Mouse (Mus musculus) heart, embryonic 14.5 days (tissue): ENCODE data around the gene Fancg. TPM values are rescaled to one million over a fixed set of nuclear protein-coding genes. Genes with fewer than 3 reads are reported as not detected.
A peak's percentile ranks its signal among the peaks of the same experiment; 100 is the strongest.

Experiments used
- ATAC-seq: fragments of 200-750 bp; cut with Nextera tagmentation; 2 replicates; pipeline ENCODE4 v1.8.0; 2017; ENCODE audit warnings: low read depth, moderate TSS enrichment; ENCODE audit not compliant: insufficient number of reproducible peaks, insufficient read depth, low FRiP score
- H3K27ac ChIP-seq, 2 experiments: fragments of 200-500 bp in 1 of 2; fragments of 300-500 bp in 1 of 2; sonication (generic) in 1 of 2; replicated peaks in 1 of 2; 2 replicates each; pipeline ENCODE4 v1.5.1; 2012 to 2014; ENCODE audit warnings: low read depth in 2 of 2, low read length in 2 of 2, control low read depth in 1 of 2, mild to moderate bottlenecking in 1 of 2, mixed read lengths in 1 of 2; ENCODE audit not compliant: control insufficient read depth in 1 of 2, insufficient read depth in 1 of 2
- H3K27me3 ChIP-seq: fragments of 300-500 bp; sonication (generic); 2 replicates; pipeline ENCODE4 v1.6.1; 2014; ENCODE audit warnings: mild to moderate bottlenecking, low read length, control low read depth; ENCODE audit not compliant: control insufficient read depth, insufficient read depth
- H3K36me3 ChIP-seq: fragments of 300-500 bp; sonication (generic); 2 replicates; pipeline ENCODE4 v1.6.1; 2014; ENCODE audit warnings: mild to moderate bottlenecking, control low read depth, low read length, mixed read lengths; ENCODE audit not compliant: control insufficient read depth, insufficient read depth
- H3K4me1 ChIP-seq, 2 experiments: fragments of 200-500 bp in 1 of 2; fragments of 300-500 bp in 1 of 2; sonication (generic) in 1 of 2; 2 replicates each; pipeline ENCODE4 v1.6.1; 2012 to 2014; ENCODE audit warnings: low read length in 2 of 2, control low read depth in 1 of 2, mixed read lengths in 1 of 2; ENCODE audit not compliant: control insufficient read depth in 2 of 2, insufficient read depth in 2 of 2
- H3K4me2 ChIP-seq: fragments of 300-500 bp; sonication (generic); 2 replicates; pipeline ENCODE4 v1.6.1; 2014; ENCODE audit warnings: mild to moderate bottlenecking, low read length
- H3K4me3 ChIP-seq, 2 experiments: fragments of 200-500 bp in 1 of 2; fragments of 300-500 bp in 1 of 2; sonication (generic) in 1 of 2; 2 replicates each; pipeline ENCODE4 v1.5.1; 2012 to 2014; ENCODE audit warnings: low read length in 2 of 2, mild to moderate bottlenecking in 2 of 2, control low read depth in 1 of 2, low read depth in 1 of 2, moderate library complexity in 1 of 2; ENCODE audit not compliant: control insufficient read depth in 1 of 2, insufficient read depth in 1 of 2
- H3K9ac ChIP-seq: fragments of 300-500 bp; sonication (generic); 2 replicates; pipeline ENCODE4 v1.6.1; 2014; ENCODE audit warnings: mild to moderate bottlenecking, low read length
- H3K9me3 ChIP-seq: fragments of 300-500 bp; sonication (generic); 2 replicates; pipeline ENCODE4 v1.6.1; 2016; ENCODE audit warnings: low read length, control low read depth; ENCODE audit not compliant: control insufficient read depth
- WGBS: fragments of 180-500 bp; shearing (Covaris S2); extraction: QIAGEN DNeasy Blood & Tissue Kit; methylation state at CpG from one replicate; pipeline ENCODE4 v1.1.7; 2014; 5-methylcytosine and 5-hydroxymethylcytosine counted together
- polyA plus RNA-seq: library from polyadenylated mRNA; unstranded; fragments of >200 nt; fragmentation: Nextera tagmentation; extraction: Ambion mirVana; gene quantifications from 2 replicates; pipeline ENCODE4 v1.2.1, GENCODE M21; 2014

Gene Fancg
- polyA plus RNA-seq, 1 experiment from 2014 or later, result 11.7 TPM

DNA sequence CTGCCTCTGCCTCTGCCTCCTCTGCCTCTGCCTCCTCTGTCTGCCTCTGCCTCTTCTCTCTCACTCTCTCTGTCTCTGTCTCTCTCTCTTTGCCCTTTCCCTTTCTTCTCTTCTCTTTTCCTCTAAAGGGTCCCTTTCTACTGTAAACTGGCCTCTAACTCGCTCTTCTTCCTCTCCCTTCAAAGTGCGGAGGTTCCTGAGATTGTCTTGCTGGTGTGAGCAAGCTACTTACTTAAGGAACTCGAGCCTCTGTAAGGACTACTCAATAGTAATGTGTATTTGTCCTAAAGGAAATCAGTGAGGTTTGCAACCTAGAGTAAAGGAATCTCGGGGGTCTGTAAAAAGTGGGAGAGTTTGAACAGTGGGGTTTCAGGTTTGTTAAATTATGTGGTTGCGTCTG lies 36.3 kb upstream of the Fancg start:
- 57% methylated on average over 5 of the region's 5 CpGs for WGBS
- peak overlapping the region; percentile 78; the same call in 1 of the 2 replicates for H3K4me2 ChIP-seq

DNA sequence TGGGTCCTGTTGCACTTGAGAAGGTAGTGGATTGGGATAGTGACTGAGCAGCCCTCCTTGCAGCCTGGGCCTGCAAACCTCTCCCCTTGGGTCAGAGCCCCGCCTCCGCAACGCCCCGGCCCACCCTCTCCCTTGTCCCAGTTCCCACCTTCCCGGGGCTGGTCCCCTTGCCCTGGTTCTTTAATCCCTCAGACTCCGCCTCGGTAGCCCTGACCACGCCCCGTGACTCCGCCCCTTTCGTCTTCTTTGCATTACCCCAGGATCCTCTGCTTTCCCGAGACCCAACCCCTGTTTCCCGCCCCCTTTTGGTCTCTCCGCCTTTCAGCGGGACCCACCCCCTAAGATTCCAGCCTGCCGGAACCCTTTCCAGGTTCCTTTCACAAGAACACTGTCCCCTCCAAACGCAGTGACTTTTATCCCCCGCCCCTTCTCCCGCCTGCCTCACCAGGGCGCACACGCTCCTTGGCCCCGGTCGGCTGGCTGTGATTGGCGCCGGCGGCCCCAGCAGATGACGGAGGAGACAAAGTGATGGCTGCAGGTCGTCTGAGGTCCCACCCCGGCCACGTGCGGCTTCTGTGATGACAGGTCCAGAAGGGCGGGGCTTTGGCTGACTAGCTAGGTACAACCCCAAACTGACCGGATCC lies 35.5 kb upstream of the Fancg start, which contains the start of gene Fam214b:
Gene Fam214b (minus strand): TSS at position 562 of the 644 bp plus-strand sequence.
- WGBS, result 1% methylated on average over 33 of the region's 33 CpGs
- no peaks in the 10 kb centered on the region for H3K36me3 ChIP-seq
- peaks cover 9 to 21% of the 10 kb centered on the region in 2 experiments for H3K4me1 ChIP-seq
- H3K9ac ChIP-seq, result peak within 1 kb of the TSS; percentile 67
- H3K4me3 ChIP-seq, result peak within 1 kb of the TSS; percentile 57 to 79
- H3K9me3 ChIP-seq, result no peaks in the 10 kb centered on the region
- peak within 1 kb of the TSS; percentile 66 to 72 for H3K27ac ChIP-seq
- no peaks in the 10 kb centered on the region for H3K27me3 ChIP-seq
- peak within 1 kb of the TSS; percentile 78 for H3K4me2 ChIP-seq
- ATAC-seq, result peak; percentile 89

More for the DNA sequence above, 36.3 kb upstream of the Fancg start:
- Histone ChIP-seq H3K27me3 (no peaks in the 10 kb centered on the region), H3K36me3 (no peaks in the 10 kb centered on the region), H3K9ac (no peak overlapping the region), H3K9me3 (no peaks in the 10 kb centered on the region), H3K27ac (no peak overlapping the region), H3K4me1 (peaks cover 7 to 21% of the 10 kb centered on the region in 2 experiments), H3K4me3 (no peak overlapping the region)
- no peak for ATAC-seq

DNA sequence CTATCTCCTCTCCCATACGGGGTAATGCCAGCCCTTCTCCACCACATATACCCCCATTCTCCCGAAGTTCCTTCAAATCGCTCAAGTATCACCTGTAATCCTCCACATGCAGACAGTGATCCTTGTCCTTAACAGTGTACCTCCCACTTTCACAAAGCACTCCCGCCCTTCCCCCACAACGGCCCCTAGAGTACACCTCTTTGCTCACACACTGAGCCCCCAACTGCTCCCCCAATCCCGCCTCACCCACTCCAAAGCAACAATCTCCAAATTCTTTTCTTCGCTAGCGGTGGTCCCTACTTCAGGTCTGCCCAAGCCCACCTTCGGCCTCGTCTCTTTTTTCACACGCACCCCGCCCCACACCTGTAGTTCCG lies 35.0 kb upstream of the Fancg start:
- H3K27ac ChIP-seq, result peak overlapping the region in 1 of 2 experiments; percentile 50; a peak in 2 of 4 replicates
- peak overlapping the region; percentile 67 for H3K9ac ChIP-seq
- peak overlapping the region; percentile 57 for H3K4me3 ChIP-seq
- no peaks in the 10 kb centered on the region for H3K9me3 ChIP-seq
- WGBS, result 11% methylated on average over 13 of the region's 13 CpGs
- H3K4me2 ChIP-seq, result peak overlapping the region; percentile 78
- H3K4me1 ChIP-seq, result peaks cover 10 to 25% of the 10 kb centered on the region in 2 experiments
- no peaks in the 10 kb centered on the region for H3K27me3 ChIP-seq
- no peaks in the 10 kb centered on the region for H3K36me3 ChIP-seq
- 0 out of 2 replicates have a peak, but pooled peaks have one; percentile 0 for ATAC-seq

DNA sequence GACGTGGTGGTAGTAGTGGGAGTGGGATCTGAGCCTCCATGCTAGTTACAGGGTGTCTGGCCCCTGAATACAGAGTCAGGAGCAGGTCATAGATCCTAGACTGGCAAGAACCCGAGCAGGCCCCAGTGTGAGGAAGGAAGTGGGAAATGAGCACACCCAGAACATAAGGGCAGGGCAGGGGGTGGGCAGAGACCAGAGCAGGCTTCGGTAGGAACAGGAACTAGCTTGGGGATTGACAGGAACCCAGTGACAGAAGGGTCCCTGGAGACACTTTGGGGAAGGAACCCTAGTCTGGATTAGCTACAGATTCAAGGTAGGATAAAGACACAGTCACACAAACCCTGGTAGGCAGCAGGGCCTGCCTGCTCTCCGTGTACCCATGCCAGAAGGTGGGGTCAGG lies 34.4 kb upstream of the Fancg start:
- ATAC-seq, result no peak
- H3K4me1 ChIP-seq, result peaks cover 10 to 25% of the 10 kb centered on the region in 2 experiments
- WGBS, result 34% methylated on average over 4 of the region's 4 CpGs
- H3K27ac ChIP-seq, result peak overlapping the region; percentile 29 to 74
- H3K9me3 ChIP-seq, result no peaks in the 10 kb centered on the region
- H3K4me2 ChIP-seq, result peak overlapping the region; percentile 78
- peak overlapping the region in 1 of 2 experiments; percentile 57; a peak in 2 of 4 replicates for H3K4me3 ChIP-seq
- H3K9ac ChIP-seq, result peak overlapping the region; percentile 67
- H3K36me3 ChIP-seq, result no peaks in the 10 kb centered on the region
- no peaks in the 10 kb centered on the region for H3K27me3 ChIP-seq

DNA sequence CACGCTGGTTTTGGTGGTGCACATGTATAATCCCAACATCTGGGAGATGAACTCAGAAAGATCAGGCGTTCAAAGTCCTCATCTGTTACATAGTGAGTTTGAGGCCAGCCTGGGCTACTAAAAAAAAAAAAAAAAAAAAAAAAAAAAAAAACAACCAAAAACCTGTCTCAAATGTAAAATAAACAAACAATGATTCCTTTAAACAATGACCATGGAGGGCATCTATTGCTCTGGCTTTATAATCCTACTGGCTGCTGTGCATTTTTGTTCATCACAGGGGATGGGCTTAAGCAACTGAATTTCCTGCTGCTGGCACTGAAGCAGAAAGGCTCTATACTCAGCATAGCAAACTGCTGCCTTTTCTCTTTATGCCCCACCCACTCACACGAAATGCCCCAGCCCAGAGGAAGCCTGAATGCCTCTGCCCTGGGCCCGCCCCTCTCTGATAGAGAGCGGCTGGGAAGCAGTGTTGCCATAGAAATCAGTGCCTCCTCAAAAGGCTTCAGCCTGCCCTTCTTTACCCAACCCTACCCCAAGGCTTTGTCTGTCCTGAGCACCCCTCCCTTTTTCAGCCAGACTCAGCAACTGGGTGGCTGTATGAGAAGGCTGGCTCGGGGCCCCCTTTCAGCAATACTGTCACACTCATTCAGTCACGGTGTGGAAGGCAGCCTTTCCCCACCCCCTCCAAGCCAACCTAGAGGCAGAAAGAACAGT lies 33.5 kb upstream of the Fancg start:
- whole genome bisulfite sequencing, result 19% methylated on average over 7 of the region's 7 CpGs
- H3K9me3 ChIP-seq, result no peaks in the 10 kb centered on the region
- peaks cover 15 to 33% of the 10 kb centered on the region in 2 experiments for H3K4me1 ChIP-seq
- H3K36me3 ChIP-seq, result no peaks in the 10 kb centered on the region
- peak overlapping the region; percentile 67 for H3K9ac ChIP-seq
- H3K27me3 ChIP-seq, result no peaks in the 10 kb centered on the region
- peak overlapping the region; percentile 29 to 74 for H3K27ac ChIP-seq
- ATAC-seq, result peak; percentile 11; the same call in 1 of the 2 replicates
- H3K4me2 ChIP-seq, result peak overlapping the region; percentile 78
- peak overlapping the region; percentile 13 to 22; a peak in 2 of 4 replicates for H3K4me3 ChIP-seq

DNA sequence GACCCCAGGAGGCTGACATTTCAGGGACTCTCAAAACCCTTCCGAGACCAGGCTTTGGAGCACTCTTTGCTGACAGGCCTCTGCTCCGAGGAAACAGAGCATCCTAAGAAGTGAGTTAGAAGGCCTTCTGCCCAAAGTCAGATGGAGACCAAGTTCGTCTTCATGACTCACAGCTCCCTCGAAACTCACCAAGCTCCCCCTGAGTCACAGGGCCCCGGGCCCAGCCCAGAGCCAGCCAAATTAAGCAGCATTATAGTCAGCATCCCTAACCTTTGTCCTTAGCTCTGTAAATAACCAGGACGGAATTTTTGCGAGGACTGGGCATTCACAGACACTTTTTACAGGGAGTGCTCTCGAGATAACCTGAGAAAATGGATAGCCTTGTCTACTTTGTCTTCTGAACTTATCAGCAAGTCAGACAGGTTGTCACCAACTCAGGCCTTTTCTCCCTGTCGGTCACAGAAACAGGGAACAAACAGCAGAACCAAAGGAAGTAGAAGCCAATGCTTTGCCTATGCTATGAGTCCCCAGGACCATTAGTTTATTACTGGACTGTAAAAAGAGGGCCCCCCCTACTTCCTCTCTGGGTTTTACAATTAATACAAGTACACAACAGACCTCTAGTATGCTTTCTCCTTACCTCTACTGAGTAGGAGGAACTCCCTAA lies 30.7 kb upstream of the Fancg start:
- no peak overlapping the region for H3K4me3 ChIP-seq
- H3K27ac ChIP-seq, result no peak overlapping the region
- H3K4me1 ChIP-seq, result peaks cover 23 to 47% of the 10 kb centered on the region in 2 experiments

DNA sequence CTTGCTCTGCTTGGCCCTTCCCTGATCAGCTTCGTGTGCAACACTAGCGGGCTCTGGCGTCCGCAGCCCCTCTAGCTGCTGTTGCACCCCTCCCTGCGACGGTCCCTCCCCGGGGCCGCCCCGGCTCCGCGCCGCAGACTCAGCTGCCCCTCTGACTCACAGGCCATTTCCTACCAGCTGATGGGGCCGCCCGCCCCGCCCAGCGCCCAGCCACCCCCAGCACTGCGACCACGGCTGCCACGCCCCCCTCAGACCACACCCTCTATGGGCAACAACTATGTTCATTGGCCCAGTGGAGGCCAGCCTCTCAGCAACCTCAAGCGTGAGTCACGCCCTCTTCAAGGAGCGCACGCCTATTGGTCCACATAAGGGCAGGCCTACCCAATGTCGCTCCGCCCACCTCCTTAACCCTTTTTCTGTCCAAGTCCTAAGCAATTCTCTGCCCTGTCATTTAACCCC lies 29.8 kb upstream of the Fancg start:
- Histone ChIP-seq H3K4me2 (peak overlapping the region; percentile 94), H3K27ac (peak overlapping the region; percentile 58 to 61), H3K36me3 (peaks cover 19% of the 10 kb centered on the region), H3K27me3 (no peaks in the 10 kb centered on the region), H3K4me3 (peak overlapping the region; percentile 53 to 71), H3K4me1 (peaks cover 23 to 43% of the 10 kb centered on the region in 2 experiments), H3K9ac (peak overlapping the region; percentile 78), H3K9me3 (no peaks in the 10 kb centered on the region)
- 1% methylated on average over 25 of the region's 25 CpGs for WGBS
- ATAC-seq, result peak; percentile 97

More for the DNA sequence above, 30.7 kb upstream of the Fancg start:
- Histone ChIP-seq H3K4me2 (no peak overlapping the region), H3K9ac (no peak overlapping the region), H3K9me3 (no peaks in the 10 kb centered on the region), H3K27me3 (no peaks in the 10 kb centered on the region), H3K36me3 (peaks cover 11% of the 10 kb centered on the region)
- 42% methylated on average over 9 of the region's 9 CpGs for WGBS
- ATAC-seq, result no peak
